Mouse (Mus musculus) embryonic facial prominence, embryonic 11.5 days (tissue): ENCODE measurements around the gene Gm12166. TPM values are rescaled to one million over a fixed set of nuclear protein-coding genes. Genes with fewer than 3 reads are reported as not detected.

Source experiments
- ATAC-seq: fragments of 200-750 bp; cut with Nextera tagmentation; replicated peaks from 2 replicates; pipeline ENCODE4 v1.8.0; 2017; ENCODE audit warnings: low read depth; ENCODE audit not compliant: insufficient number of reproducible peaks, low FRiP score, low TSS enrichment
- DNase-seq: peaks from one replicate; pipeline ENCODE4 v3.0.0-alpha.2; 2015; ENCODE audit warnings: low spot score
- H3K27ac ChIP-seq: fragments of 300-500 bp; sonication (generic); replicated peaks from 2 replicates; pipeline ENCODE4 v1.5.1; 2014; ENCODE audit warnings: mild to moderate bottlenecking, low read depth, low read length, control low read depth
- H3K27me3 ChIP-seq: fragments of 300-500 bp; sonication (generic); 2 replicates; pipeline ENCODE4 v1.6.1; 2014; ENCODE audit warnings: mild to moderate bottlenecking, low read length, moderate library complexity, mixed read lengths; ENCODE audit not compliant: control insufficient read depth, insufficient read depth
- H3K36me3 ChIP-seq: fragments of 300-500 bp; sonication (generic); replicated peaks from 2 replicates; pipeline ENCODE4 v1.6.1; 2014; ENCODE audit warnings: low read depth, mild to moderate bottlenecking, low read length, moderate library complexity, mixed read lengths; ENCODE audit not compliant: control insufficient read depth, insufficient read depth
- H3K4me1 ChIP-seq: fragments of 300-500 bp; sonication (generic); 2 replicates; pipeline ENCODE4 v1.6.1; 2014; ENCODE audit warnings: low read length, mixed read lengths; ENCODE audit not compliant: control insufficient read depth, insufficient read depth
- H3K4me2 ChIP-seq: fragments of 300-500 bp; sonication (generic); 2 replicates; pipeline ENCODE4 v1.6.1; 2014; ENCODE audit warnings: low read depth, mild to moderate bottlenecking, control low read depth, low read length, moderate library complexity
- H3K4me3 ChIP-seq: fragments of 300-500 bp; sonication (generic); 2 replicates; pipeline ENCODE4 v1.5.1; 2014; ENCODE audit warnings: low read depth, low read length, control low read depth
- H3K9ac ChIP-seq: fragments of 300-500 bp; sonication (generic); replicated peaks from 2 replicates; pipeline ENCODE4 v1.6.1; 2014; ENCODE audit warnings: mild to moderate bottlenecking, control low read depth, low read length
- H3K9me3 ChIP-seq: fragments of 300-500 bp; sonication (generic); replicated peaks from 2 replicates; pipeline ENCODE4 v1.6.1; 2016; ENCODE audit warnings: mild to moderate bottlenecking, low read length, inconsistent platforms, mixed read lengths; ENCODE audit not compliant: control insufficient read depth
- WGBS: fragments of 180-500 bp; shearing (Covaris S2); extraction: QIAGEN DNeasy Blood & Tissue Kit; methylation state at CpG from one replicate; pipeline ENCODE4 v1.1.7; 2014; 5-methylcytosine and 5-hydroxymethylcytosine counted together
- polyA plus RNA-seq: library from polyadenylated mRNA; unstranded; fragments of >200 nt; fragmentation: Nextera tagmentation; extraction: Ambion mirVana; gene quantifications from 2 replicates; pipeline ENCODE4 v1.2.1, GENCODE M21; 2014

The Gm12166 gene
- polyA plus RNA-seq, 1 experiment from 2014 or later = 2.8 TPM

DNA sequence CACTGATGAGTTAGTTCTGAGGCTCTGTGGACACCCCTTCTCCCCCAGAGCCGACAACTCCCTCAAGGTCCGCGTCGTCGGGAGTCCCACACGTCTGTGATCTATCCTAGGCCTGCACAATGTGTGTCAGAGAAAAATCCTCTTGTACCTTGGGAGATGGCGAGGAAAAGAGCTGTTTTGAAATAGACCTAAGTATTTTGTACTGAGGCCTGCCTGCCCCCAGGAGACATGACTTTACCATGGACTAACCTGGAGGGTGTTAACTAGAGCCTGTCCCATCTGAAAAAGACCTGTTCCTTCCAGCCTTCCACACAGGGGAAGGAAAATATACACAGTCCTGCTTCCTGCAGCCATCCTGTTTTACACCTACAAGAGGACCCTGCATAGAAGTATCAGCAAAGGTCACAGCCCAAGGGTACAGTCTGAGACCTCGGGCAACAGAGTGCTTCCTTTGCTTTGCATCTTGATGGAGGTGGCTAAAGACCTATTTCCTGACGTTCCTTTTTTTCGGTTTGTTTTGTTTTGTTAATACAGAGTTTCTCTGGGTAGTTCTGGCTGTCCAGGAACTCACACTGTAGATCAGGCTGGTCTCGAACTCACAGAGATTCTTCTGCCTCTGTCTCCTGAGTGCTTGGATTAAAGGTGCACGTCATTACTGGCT, 10.4 kb downstream of the Gm12166 start:
- H3K4me3 ChIP-seq = no peak overlapping the region
- H3K27ac ChIP-seq = no peak overlapping the region
- no peaks in the 10 kb centered on the region for H3K27me3 ChIP-seq
- H3K4me1 ChIP-seq = no peaks in the 10 kb centered on the region
- no peaks in the 10 kb centered on the region for H3K9me3 ChIP-seq
- WGBS = 68% methylated on average over 12 of the region's 12 CpGs
- no peak overlapping the region for H3K9ac ChIP-seq
- DNase-seq = no peak
- no peak for ATAC-seq
- no peaks in the 10 kb centered on the region for H3K36me3 ChIP-seq
- no peak overlapping the region for H3K4me2 ChIP-seq

DNA sequence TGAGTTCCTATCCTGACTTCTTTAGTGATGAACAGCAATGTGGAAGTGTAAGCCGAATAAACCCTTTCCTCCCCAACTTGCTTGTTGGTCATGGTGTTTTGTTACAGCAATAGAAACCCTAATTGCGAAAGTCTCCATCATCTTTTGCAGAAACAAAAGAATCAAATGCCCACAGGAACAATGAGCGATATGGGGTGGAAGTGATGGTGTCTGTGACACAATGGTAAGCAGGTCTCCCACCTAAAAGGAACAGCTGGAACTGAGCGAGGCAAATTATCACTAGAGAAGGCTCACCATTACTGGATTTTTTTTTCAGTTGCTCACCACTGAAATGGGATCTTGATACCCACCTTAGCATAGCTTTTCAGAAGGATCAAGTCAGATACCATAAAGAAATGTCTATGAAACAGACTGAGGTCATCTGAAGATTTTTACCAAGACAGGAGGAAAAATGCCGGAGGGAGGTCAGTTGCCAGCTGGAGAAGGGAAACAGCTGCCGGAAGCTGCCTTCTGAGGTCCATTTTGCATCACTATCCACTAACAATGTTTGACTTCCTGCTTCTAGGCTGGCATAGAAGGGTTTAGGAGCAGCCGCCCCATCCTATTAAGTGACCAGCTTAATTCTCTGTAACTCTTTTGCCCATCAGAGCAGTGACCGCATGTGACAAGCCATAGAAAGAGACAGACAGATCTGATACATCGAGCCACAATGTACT, 11.1 kb downstream of the Gm12166 start:
- Histone ChIP-seq H3K27ac (no peak overlapping the region), H3K9me3 (no peaks in the 10 kb centered on the region), H3K27me3 (no peaks in the 10 kb centered on the region), H3K4me2 (no peak overlapping the region), H3K36me3 (no peaks in the 10 kb centered on the region), H3K4me1 (no peaks in the 10 kb centered on the region), H3K9ac (no peak overlapping the region), H3K4me3 (no peak overlapping the region)
- 78% methylated on average over 9 of the region's 9 CpGs for WGBS
- DNase-seq (no peak), ATAC-seq (no peak)

DNA sequence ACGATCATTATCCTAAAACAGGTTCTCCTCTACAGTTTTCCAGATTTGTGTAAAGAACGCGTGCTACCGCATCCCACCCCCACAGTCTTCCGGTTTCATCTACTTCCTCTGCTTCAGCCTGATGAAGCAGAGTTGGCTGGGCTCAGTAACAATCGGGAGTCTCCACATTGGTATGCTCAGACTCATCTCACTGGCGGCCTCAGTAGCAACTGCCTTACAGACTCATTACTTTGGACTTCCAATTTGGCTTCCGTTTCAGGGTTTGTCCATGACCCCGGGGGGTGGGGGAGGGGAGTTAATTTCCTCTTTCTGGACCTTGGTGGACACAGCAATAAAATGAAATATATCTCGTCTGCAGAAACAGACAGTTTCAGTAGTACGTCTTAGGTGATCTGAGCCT, 12.8 kb downstream of the Gm12166 start:
- Histone ChIP-seq H3K36me3 (no peaks in the 10 kb centered on the region), H3K9ac (no peak overlapping the region), H3K27me3 (no peaks in the 10 kb centered on the region), H3K27ac (no peak overlapping the region), H3K4me1 (no peaks in the 10 kb centered on the region), H3K4me3 (no peak overlapping the region), H3K9me3 (no peaks in the 10 kb centered on the region), H3K4me2 (no peak overlapping the region)
- ATAC-seq = no peak
- 51% methylated on average over 11 of the region's 11 CpGs for whole genome bisulfite sequencing
- no peak for DNase-seq

GRCm38 (mm10) chr11:46038901-46039300, 13.2 kb downstream of the Gm12166 start:
- no peaks in the 10 kb centered on the region for H3K27me3 ChIP-seq
- DNase-seq (no peak), ATAC-seq (no peak)
- no peak overlapping the region for H3K9ac ChIP-seq
- 72% methylated on average over 15 of the region's 15 CpGs for WGBS
- no peaks in the 10 kb centered on the region for H3K9me3 ChIP-seq
- H3K4me1 ChIP-seq = no peaks in the 10 kb centered on the region
- H3K27ac ChIP-seq = no peak overlapping the region
- H3K36me3 ChIP-seq = no peaks in the 10 kb centered on the region
- no peak overlapping the region for H3K4me3 ChIP-seq
- H3K4me2 ChIP-seq = no peak overlapping the region

DNA sequence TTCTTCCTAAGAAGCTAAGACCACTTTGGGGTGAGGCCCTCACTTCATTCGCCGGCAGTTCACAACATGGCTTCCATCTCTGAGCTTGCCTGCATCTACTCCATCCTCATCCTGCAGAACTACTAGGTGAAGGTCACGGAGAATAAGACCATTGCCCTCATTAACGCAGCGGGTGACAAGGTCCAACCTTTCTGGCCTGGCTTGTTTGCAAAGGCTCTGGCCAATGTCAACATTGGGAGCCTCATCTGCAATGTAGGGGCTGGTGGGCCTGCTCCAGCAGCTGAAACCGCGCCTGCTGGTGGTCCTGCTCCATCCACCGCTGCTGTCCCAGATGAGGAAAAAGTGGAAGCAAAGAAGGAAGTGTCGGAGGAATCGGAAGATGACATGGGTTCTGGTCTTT, 15.7 kb downstream of the Gm12166 start:
- Histone ChIP-seq H3K4me3 (no peak overlapping the region), H3K9me3 (no peaks in the 10 kb centered on the region), H3K27ac (no peak overlapping the region), H3K4me1 (no peaks in the 10 kb centered on the region), H3K27me3 (no peaks in the 10 kb centered on the region), H3K4me2 (no peak overlapping the region), H3K36me3 (no peaks in the 10 kb centered on the region), H3K9ac (no peak overlapping the region)
- ATAC-seq (no peak), DNase-seq (no peak)
- 95% methylated on average over 10 of the region's 10 CpGs for WGBS

DNA sequence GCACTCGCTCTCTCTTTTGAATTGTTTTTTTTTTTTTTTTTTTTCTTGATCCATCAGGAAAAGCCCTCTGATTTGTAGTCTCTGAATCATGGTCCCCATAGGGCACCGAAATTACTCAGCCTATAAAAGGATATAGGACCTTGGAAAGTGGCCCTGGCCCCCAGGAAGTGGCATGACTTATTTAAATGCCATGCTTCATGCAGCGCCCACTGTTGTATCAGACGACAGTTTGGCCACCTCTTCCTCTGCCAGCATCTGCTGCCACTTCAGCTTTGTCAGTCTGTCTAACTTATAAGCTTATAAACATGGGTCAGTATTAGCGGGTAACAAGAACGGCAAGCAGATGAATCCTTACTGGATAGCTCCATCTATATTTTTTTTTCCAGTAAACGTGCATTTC, 19.2 kb downstream of the Gm12166 start:
- WGBS = 91% methylated on average over 7 of the region's 7 CpGs
- Histone ChIP-seq H3K27ac (no peak overlapping the region), H3K27me3 (no peaks in the 10 kb centered on the region), H3K9ac (no peak overlapping the region), H3K36me3 (no peaks in the 10 kb centered on the region), H3K4me3 (no peak overlapping the region), H3K4me1 (no peaks in the 10 kb centered on the region), H3K4me2 (no peak overlapping the region), H3K9me3 (no peaks in the 10 kb centered on the region)
- DNase-seq (no peak), ATAC-seq (no peak)

GRCm38 (mm10) chr11:46031470-46031869, 20.7 kb downstream of the Gm12166 start:
- H3K27me3 ChIP-seq = no peaks in the 10 kb centered on the region
- no peaks in the 10 kb centered on the region for H3K36me3 ChIP-seq
- H3K27ac ChIP-seq = no peak overlapping the region
- WGBS = 63% methylated on average over 3 of the region's 3 CpGs
- ATAC-seq = no peak
- no peak overlapping the region for H3K4me2 ChIP-seq
- no peaks in the 10 kb centered on the region for H3K9me3 ChIP-seq
- H3K9ac ChIP-seq = no peak overlapping the region
- no peak for DNase-seq
- H3K4me3 ChIP-seq = no peak overlapping the region
- H3K4me1 ChIP-seq = no peaks in the 10 kb centered on the region

GRCm38 (mm10) chr11:46030026-46030425, 22.1 kb downstream of the Gm12166 start:
- Histone ChIP-seq H3K4me1 (no peaks in the 10 kb centered on the region), H3K9me3 (no peaks in the 10 kb centered on the region), H3K4me2 (no peak overlapping the region), H3K4me3 (no peak overlapping the region), H3K36me3 (no peaks in the 10 kb centered on the region), H3K27ac (no peak overlapping the region), H3K27me3 (no peaks in the 10 kb centered on the region), H3K9ac (no peak overlapping the region)
- 72% methylated on average over 2 of the region's 2 CpGs for WGBS
- DNase-seq (no peak), ATAC-seq (no peak)
